Mouse (Mus musculus): ENCODE data around the gene Tfpi. TPM values are rescaled to one million over a fixed set of nuclear protein-coding genes. Genes with fewer than 3 reads are reported as not detected.

Gene Tfpi
- polyA plus RNA-seq, 1 experiment from 2014 or later: 63.1 TPM

DNA sequence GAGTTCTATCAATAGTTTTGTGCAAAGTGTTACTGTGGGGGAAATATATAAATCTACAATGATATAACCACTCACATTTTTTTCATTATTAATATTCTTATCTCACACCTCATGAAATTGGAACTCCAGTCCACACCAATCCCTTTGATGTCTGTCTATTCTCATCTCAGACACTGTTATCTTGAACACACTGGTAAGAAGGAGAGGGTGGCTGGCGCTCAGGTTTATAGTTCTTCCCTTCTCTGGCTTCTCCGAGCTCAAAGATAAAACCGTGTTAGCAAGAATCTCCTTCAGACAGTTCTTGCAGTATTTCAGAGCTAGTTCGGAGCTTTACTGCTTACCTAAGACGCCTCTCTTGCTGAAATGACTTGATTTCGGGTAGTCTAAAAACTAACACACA, 19.4 kb downstream of the Tfpi start:
- WGBS: 52% methylated on average over 6 of the region's 6 CpGs
- H3K9ac ChIP-seq: no peak overlapping the region
- no peak overlapping the region for H3K4me2 ChIP-seq
- ATAC-seq (ENCODE audit: insufficient read depth) (no peak), DNase-seq (no peak)
- H3K27ac ChIP-seq (ENCODE audit: low read depth): no peak overlapping the region
- no peak for TF ChIP-seq CTCF (IDR thresholded peaks at IDR 0.05; ENCODE audit: low read depth)
- no peaks in the 10 kb centered on the region for H3K27me3 ChIP-seq (ENCODE audit: insufficient read depth, low read length)
- H3K36me3 ChIP-seq (ENCODE audit: insufficient read depth): 0 out of 2 replicates have a peak, but pooled peaks cover 4% of the 10 kb centered on the region
- no peaks in the 10 kb centered on the region for H3K9me3 ChIP-seq (ENCODE audit: low read depth, low read length)
- no peak overlapping the region for H3K4me3 ChIP-seq (ENCODE audit: low read depth, low read length)
- H3K4me1 ChIP-seq (ENCODE audit: insufficient read depth): no peaks in the 10 kb centered on the region

DNA sequence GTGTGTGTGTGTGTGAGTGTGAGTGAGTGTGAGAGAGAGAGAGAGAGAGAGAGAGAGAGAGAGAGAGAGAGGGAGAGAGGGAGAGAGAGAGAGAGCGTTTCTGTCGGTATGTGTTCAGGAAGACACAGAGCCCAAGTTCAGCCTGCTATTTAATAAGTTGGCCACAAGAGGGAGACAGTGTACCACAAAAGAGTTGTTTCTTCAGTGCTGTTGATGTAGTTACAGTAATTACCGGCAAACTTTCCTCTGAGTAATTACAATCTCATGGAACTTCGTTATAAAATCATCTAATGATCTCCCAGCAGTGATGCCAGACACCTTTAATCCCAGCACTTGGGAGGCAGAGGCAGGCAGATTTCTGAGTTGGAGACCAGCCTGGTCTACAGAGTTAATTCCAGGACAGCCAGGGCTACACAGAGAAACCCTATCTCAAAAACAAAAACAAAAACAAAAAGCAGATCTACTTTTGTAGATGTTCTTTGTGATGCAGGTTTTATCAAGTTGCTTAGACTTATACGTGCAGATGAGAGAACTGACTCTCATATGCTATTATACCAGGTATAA, 21.3 kb downstream of the Tfpi start:
- WGBS: 9% methylated on average over 5 of the region's 5 CpGs
- ATAC-seq (ENCODE audit: insufficient read depth): peak; percentile 64; the same call in 1 of the 2 replicates
- no peak overlapping the region for H3K4me2 ChIP-seq

DNA sequence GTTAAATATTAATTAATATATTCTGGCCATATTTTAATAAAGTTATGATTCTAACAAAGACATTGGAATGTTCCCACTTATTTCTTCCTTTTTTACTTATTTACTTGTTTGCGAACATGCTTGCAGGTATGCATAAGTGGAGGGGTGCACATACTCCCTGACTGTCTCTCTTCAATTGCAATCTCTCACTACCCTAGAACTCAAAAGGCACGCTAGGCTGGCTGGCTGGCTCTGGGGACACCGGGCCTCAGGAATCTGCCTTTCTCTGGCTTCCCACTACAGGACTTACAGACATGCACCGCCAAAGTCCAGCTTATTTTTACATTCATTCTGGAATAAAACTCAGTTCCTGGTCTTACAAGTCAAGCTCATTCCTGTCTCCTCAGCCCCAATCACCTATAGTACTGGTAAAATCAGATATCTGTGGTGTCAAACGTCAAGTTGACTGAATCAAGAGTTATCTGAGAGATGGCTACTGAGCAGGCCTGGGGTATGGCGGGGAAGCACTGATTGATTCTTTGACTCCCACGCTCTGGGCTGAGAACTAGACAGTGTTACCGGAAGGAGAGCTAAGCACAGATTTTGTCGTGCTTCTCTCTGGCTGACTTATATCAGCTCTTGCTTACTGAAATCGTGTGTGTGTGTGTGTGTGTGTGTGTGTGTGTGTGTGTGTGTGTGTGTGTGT, 21.9 kb downstream of the Tfpi start:
- no peaks in the 10 kb centered on the region for H3K27me3 ChIP-seq (ENCODE audit: insufficient read depth, low read length)
- H3K9ac ChIP-seq: no peak overlapping the region
- H3K4me1 ChIP-seq (ENCODE audit: insufficient read depth): no peaks in the 10 kb centered on the region
- 0 out of 2 replicates have a peak, but pooled peaks cover 4% of the 10 kb centered on the region for H3K36me3 ChIP-seq (ENCODE audit: insufficient read depth)
- no peaks in the 10 kb centered on the region for H3K9me3 ChIP-seq (ENCODE audit: low read depth, low read length)
- TF ChIP-seq CTCF (IDR thresholded peaks at IDR 0.05; ENCODE audit: low read depth): no peak
- WGBS: 61% methylated on average over 10 of the region's 10 CpGs
- DNase-seq: peak; percentile 11
- H3K4me3 ChIP-seq (ENCODE audit: low read depth, low read length): no peak overlapping the region
- no peak overlapping the region for H3K27ac ChIP-seq (ENCODE audit: low read depth)
- ATAC-seq (ENCODE audit: insufficient read depth): peak; percentile 56; the same call in 1 of the 2 replicates
- no peak overlapping the region for H3K4me2 ChIP-seq

More for the DNA sequence above, 21.3 kb downstream of the Tfpi start:
- Histone ChIP-seq H3K4me1 (ENCODE audit: insufficient read depth) (no peaks in the 10 kb centered on the region), H3K36me3 (ENCODE audit: insufficient read depth) (0 out of 2 replicates have a peak, but pooled peaks cover 4% of the 10 kb centered on the region), H3K27me3 (ENCODE audit: insufficient read depth, low read length) (no peaks in the 10 kb centered on the region), H3K27ac (ENCODE audit: low read depth) (no peak overlapping the region), H3K4me3 (ENCODE audit: low read depth, low read length) (no peak overlapping the region), H3K9me3 (ENCODE audit: low read depth, low read length) (no peaks in the 10 kb centered on the region), H3K9ac (no peak overlapping the region)
- TF ChIP-seq CTCF (IDR thresholded peaks at IDR 0.05; ENCODE audit: low read depth): peak; percentile 90
- DNase-seq: peak; percentile 93

DNA sequence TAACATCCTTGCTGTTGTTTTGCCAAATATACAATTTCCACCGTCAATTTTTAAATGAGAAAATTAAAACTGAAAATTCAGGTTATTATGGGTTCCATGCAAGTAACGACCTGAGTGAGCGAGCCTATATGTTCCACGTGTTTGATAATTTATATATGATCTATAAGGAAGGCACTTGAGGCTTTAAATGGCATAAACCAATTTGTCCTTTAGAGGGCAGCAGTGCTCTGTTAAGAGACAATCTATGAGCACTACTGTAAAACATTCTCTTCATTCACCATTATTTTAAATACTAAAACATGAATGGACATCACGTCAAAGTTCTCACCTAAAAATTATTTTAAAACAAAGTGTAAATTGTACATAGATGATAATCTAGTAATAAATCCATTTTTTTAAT, 22.5 kb downstream of the Tfpi start:
- no peak overlapping the region for H3K4me2 ChIP-seq
- H3K27ac ChIP-seq (ENCODE audit: low read depth): no peak overlapping the region
- peak; percentile 91 for DNase-seq
- no peaks in the 10 kb centered on the region for H3K4me1 ChIP-seq (ENCODE audit: insufficient read depth)
- 15% methylated on average over 5 of the region's 5 CpGs for WGBS
- no peaks in the 10 kb centered on the region for H3K9me3 ChIP-seq (ENCODE audit: low read depth, low read length)
- no peak overlapping the region for H3K4me3 ChIP-seq (ENCODE audit: low read depth, low read length)
- peak; percentile 59; the same call in 1 of the 2 replicates for ATAC-seq (ENCODE audit: insufficient read depth)
- H3K27me3 ChIP-seq (ENCODE audit: insufficient read depth, low read length): no peaks in the 10 kb centered on the region
- H3K36me3 ChIP-seq (ENCODE audit: insufficient read depth): 0 out of 2 replicates have a peak, but pooled peaks cover 4% of the 10 kb centered on the region
- no peak overlapping the region for H3K9ac ChIP-seq
- TF ChIP-seq CTCF (IDR thresholded peaks at IDR 0.05; ENCODE audit: low read depth): peak; percentile 69

DNA sequence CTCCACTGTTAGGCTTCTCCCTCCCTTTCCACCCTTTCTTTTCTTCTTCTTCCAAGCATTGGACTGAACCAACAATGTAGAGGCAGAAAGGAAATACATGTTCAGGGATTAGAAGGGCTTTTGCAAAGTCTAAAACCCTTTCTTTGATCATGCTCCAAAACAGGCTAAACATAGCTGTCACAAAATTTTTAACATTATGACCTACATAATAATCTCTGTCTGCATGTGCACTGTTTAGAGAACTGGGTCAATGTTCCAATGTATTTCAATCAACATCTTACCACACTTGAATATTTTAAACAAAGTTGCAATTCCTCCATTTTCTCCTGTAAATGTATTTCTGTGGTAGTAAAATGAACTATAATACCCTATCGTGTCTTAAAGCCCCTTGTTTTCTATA, 31.1 kb downstream of the Tfpi start:
- Histone ChIP-seq H3K36me3 (ENCODE audit: insufficient read depth) (peaks cover 9% of the 10 kb centered on the region; the same call in 1 of the 2 replicates), H3K4me1 (ENCODE audit: insufficient read depth) (no peaks in the 10 kb centered on the region), H3K4me2 (no peak overlapping the region), H3K4me3 (ENCODE audit: low read depth, low read length) (no peak overlapping the region), H3K9ac (no peak overlapping the region), H3K27ac (ENCODE audit: low read depth) (no peak overlapping the region), H3K9me3 (ENCODE audit: low read depth, low read length) (no peaks in the 10 kb centered on the region), H3K27me3 (ENCODE audit: insufficient read depth, low read length) (no peaks in the 10 kb centered on the region)
- no peak for TF ChIP-seq CTCF (IDR thresholded peaks at IDR 0.05; ENCODE audit: low read depth)
- DNase-seq (peak; percentile 47), ATAC-seq (ENCODE audit: insufficient read depth) (peak; percentile 58; the same call in 1 of the 2 replicates)
- 50% methylated on average over 1 of the region's 1 CpGs for WGBS

DNA sequence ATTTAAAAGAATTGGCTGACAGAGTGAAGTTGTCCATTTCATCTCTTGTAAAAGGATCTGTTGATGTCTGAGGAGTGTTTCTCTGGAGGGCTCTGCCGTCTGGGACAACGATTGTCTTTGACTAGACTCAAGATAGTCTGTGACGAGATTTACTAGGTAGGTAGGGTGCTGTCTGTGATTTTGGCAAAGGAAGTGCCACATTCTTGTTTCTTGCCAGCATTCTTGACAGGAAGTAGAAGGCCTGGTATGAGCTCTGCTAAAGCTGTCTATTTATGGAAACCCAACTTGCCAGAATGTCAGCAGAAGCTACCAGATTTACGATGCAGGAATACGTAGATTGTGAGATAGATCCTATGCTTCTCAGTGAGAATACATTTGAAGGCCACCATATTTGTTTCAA, 34.6 kb downstream of the Tfpi start:
- Histone ChIP-seq H3K27ac (ENCODE audit: low read depth) (no peak overlapping the region), H3K4me2 (no peak overlapping the region), H3K4me1 (ENCODE audit: insufficient read depth) (no peaks in the 10 kb centered on the region), H3K27me3 (ENCODE audit: insufficient read depth, low read length) (no peaks in the 10 kb centered on the region), H3K9me3 (ENCODE audit: low read depth, low read length) (no peaks in the 10 kb centered on the region), H3K36me3 (ENCODE audit: insufficient read depth) (peaks cover 14% of the 10 kb centered on the region; the same call in 1 of the 2 replicates), H3K4me3 (ENCODE audit: low read depth, low read length) (no peak overlapping the region), H3K9ac (no peak overlapping the region)
- no peak for TF ChIP-seq CTCF (IDR thresholded peaks at IDR 0.05; ENCODE audit: low read depth)
- WGBS: 67% methylated on average over 5 of the region's 5 CpGs
- no peak for ATAC-seq (ENCODE audit: insufficient read depth)
- DNase-seq: no peak

DNA sequence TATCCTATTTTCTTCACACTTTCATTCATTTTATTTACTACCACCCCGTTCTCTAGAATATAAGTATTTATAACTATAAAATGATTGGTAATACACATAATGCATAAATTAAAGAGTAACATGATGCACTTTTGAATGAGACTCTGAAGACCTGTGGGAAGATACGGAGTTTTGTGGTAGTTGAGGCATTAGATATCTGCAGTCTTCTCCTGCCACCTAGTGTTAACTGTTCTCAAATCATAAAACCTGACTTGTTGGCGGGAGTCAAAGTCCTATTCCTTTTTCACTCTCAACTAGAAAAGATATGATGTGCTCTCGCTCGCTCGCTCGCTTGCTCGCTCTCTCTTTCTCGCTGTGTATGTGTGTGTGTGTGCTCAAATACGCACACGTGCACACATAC, 46.9 kb downstream of the Tfpi start:
- Histone ChIP-seq H3K4me3 (ENCODE audit: low read depth, low read length) (no peak overlapping the region), H3K9ac (no peak overlapping the region), H3K27me3 (ENCODE audit: insufficient read depth, low read length) (no peaks in the 10 kb centered on the region), H3K36me3 (ENCODE audit: insufficient read depth) (0 out of 2 replicates have a peak, but pooled peaks cover 4% of the 10 kb centered on the region), H3K4me1 (ENCODE audit: insufficient read depth) (no peaks in the 10 kb centered on the region), H3K27ac (ENCODE audit: low read depth) (no peak overlapping the region), H3K4me2 (no peak overlapping the region), H3K9me3 (ENCODE audit: low read depth, low read length) (no peaks in the 10 kb centered on the region)
- peak; percentile 70 for TF ChIP-seq CTCF (IDR thresholded peaks at IDR 0.05; ENCODE audit: low read depth)
- 36% methylated on average over 11 of the region's 11 CpGs for WGBS
- ATAC-seq (ENCODE audit: insufficient read depth) (peak; percentile 31; the same call in 1 of the 2 replicates), DNase-seq (peak; percentile 91)
